Mouse (Mus musculus): ENCODE measurements around the gene A530084C06Rik. TPM values are rescaled to one million over a fixed set of nuclear protein-coding genes. Genes with fewer than 3 reads are reported as not detected.

A530084C06Rik gene
- polyA plus RNA-seq (2014; fragmentation: Nextera tagmentation; extraction: Ambion mirVana): not detected in 2 replicates

DNA sequence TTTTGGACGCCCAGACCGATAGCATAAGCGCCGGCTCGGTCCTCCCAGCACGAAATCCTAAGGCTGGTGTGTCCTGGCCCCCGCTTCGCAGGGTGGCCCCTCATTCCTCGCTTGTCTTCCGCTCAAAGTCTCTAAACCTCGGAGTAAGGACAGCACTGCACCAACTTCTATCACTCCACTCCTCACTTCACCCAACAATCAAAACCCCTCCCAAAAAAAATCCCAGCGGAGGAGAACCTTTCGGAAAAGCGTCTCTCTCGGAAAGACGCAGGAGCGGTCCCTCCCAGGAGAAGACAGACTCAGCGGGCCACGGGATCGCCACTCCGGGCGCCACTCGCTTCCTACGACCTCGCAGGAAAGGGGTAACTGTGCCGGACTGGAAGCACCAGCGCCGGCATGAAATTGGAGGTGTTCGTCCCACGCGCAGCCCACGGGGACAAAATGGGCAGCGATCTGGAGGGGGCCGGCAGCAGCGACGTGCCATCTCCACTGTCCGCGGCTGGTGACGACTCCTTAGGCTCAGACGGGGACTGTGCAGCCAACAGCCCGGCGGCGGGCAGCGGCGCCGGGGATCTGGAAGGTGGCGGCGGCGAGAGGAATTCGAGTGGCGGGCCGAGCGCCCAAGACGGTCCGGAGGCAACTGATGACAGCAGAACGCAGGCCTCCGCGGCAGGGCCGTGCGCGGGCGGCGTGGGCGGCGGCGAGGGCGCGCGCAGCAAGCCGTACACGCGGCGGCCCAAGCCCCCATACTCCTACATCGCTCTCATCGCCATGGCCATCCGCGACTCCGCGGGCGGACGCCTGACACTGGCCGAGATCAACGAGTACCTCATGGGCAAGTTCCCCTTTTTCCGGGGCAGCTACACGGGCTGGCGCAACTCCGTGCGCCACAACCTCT is at the start of gene A530084C06Rik:
A530084C06Rik (minus strand) TSS at position 813 of the 898 bp plus-strand sequence.
- Histone ChIP-seq H3K4me1 (ENCODE audit: insufficient read depth) (peaks cover 4% of the 10 kb centered on the region; the same call in 1 of the 2 replicates), H3K27me3 (ENCODE audit: insufficient read depth, low read length) (peaks cover 91% of the 10 kb centered on the region), H3K4me3 (ENCODE audit: low read depth, low read length) (peak within 1 kb of the TSS; percentile 59), H3K36me3 (ENCODE audit: insufficient read depth) (no peaks in the 10 kb centered on the region), H3K9ac (peak within 1 kb of the TSS; percentile 49), H3K4me2 (peak within 1 kb of the TSS; percentile 100), H3K9me3 (ENCODE audit: low read depth, low read length) (no peaks in the 10 kb centered on the region), H3K27ac (ENCODE audit: low read depth) (no peak within 1 kb of the TSS)
- ATAC-seq (ENCODE audit: insufficient read depth): peak; percentile 50
- peak; percentile 54 for DNase-seq
- no peak for TF ChIP-seq CTCF (IDR thresholded peaks at IDR 0.05; ENCODE audit: low read depth)
- under 1% methylated on average over 87 of the region's 88 CpGs for WGBS

GRCm38 (mm10) chr13:31603964-31604363 is 44.8 kb upstream of the A530084C06Rik start:
- TF ChIP-seq CTCF (IDR thresholded peaks at IDR 0.05; ENCODE audit: low read depth): no peak
- Histone ChIP-seq H3K4me2 (no peak overlapping the region), H3K27ac (ENCODE audit: low read depth) (no peak overlapping the region), H3K9ac (no peak overlapping the region), H3K27me3 (ENCODE audit: insufficient read depth, low read length) (no peaks in the 10 kb centered on the region), H3K9me3 (ENCODE audit: low read depth, low read length) (no peaks in the 10 kb centered on the region), H3K4me1 (ENCODE audit: insufficient read depth) (no peaks in the 10 kb centered on the region), H3K4me3 (ENCODE audit: low read depth, low read length) (no peak overlapping the region), H3K36me3 (ENCODE audit: insufficient read depth) (no peaks in the 10 kb centered on the region)
- DNase-seq (no peak), ATAC-seq (ENCODE audit: insufficient read depth) (no peak)
- 83% methylated on average over 6 of the region's 6 CpGs for WGBS

- H3K9ac ChIP-seq: no peak overlapping the region
- DNase-seq (peak; percentile 43), ATAC-seq (ENCODE audit: insufficient read depth) (no peak)
- H3K27ac ChIP-seq (ENCODE audit: low read depth): no peak overlapping the region
- TF ChIP-seq CTCF (IDR thresholded peaks at IDR 0.05; ENCODE audit: low read depth): no peak
- no peaks in the 10 kb centered on the region for H3K36me3 ChIP-seq (ENCODE audit: insufficient read depth)
- no peak overlapping the region for H3K4me3 ChIP-seq (ENCODE audit: low read depth, low read length)
- H3K27me3 ChIP-seq (ENCODE audit: insufficient read depth, low read length): no peaks in the 10 kb centered on the region
- no peak overlapping the region for H3K4me2 ChIP-seq
- H3K9me3 ChIP-seq (ENCODE audit: low read depth, low read length): no peaks in the 10 kb centered on the region; the same call in 1 of the 2 replicates
- 61% methylated on average over 5 of the region's 5 CpGs for WGBS
- no peaks in the 10 kb centered on the region for H3K4me1 ChIP-seq (ENCODE audit: insufficient read depth)
Measured at GRCm38 (mm10) chr13:31599576-31599975, 40.4 kb upstream of the A530084C06Rik start.

GRCm38 (mm10) chr13:31587341-31587740 is 28.2 kb upstream of the A530084C06Rik start:
- no peak for TF ChIP-seq CTCF (IDR thresholded peaks at IDR 0.05; ENCODE audit: low read depth)
- no peaks in the 10 kb centered on the region for H3K27me3 ChIP-seq (ENCODE audit: insufficient read depth, low read length)
- no peaks in the 10 kb centered on the region for H3K9me3 ChIP-seq (ENCODE audit: low read depth, low read length)
- no peak overlapping the region for H3K27ac ChIP-seq (ENCODE audit: low read depth)
- H3K4me3 ChIP-seq (ENCODE audit: low read depth, low read length): no peak overlapping the region
- ATAC-seq (ENCODE audit: insufficient read depth): no peak
- no peaks in the 10 kb centered on the region for H3K4me1 ChIP-seq (ENCODE audit: insufficient read depth)
- H3K9ac ChIP-seq: no peak overlapping the region
- no peak overlapping the region for H3K4me2 ChIP-seq
- no peaks in the 10 kb centered on the region for H3K36me3 ChIP-seq (ENCODE audit: insufficient read depth)
- peak; percentile 78 for DNase-seq
- 37% methylated on average over 5 of the region's 5 CpGs for WGBS

GRCm38 (mm10) chr13:31579866-31580265 is 20.7 kb upstream of the A530084C06Rik start:
- TF ChIP-seq CTCF (IDR thresholded peaks at IDR 0.05; ENCODE audit: low read depth): peak; percentile 81
- no peak overlapping the region for H3K9ac ChIP-seq
- DNase-seq (peak; percentile 66), ATAC-seq (ENCODE audit: insufficient read depth) (no peak)
- no peaks in the 10 kb centered on the region for H3K9me3 ChIP-seq (ENCODE audit: low read depth, low read length)
- H3K27me3 ChIP-seq (ENCODE audit: insufficient read depth, low read length): no peaks in the 10 kb centered on the region
- no peaks in the 10 kb centered on the region; the same call in 1 of the 2 replicates for H3K4me1 ChIP-seq (ENCODE audit: insufficient read depth)
- no peaks in the 10 kb centered on the region for H3K36me3 ChIP-seq (ENCODE audit: insufficient read depth)
- whole genome bisulfite sequencing: 56% methylated on average over 9 of the region's 9 CpGs
- no peak overlapping the region for H3K4me3 ChIP-seq (ENCODE audit: low read depth, low read length)
- H3K27ac ChIP-seq (ENCODE audit: low read depth): no peak overlapping the region
- H3K4me2 ChIP-seq: 0 out of 2 replicates have a peak overlapping the region, but pooled peaks have one; percentile 27

DNA sequence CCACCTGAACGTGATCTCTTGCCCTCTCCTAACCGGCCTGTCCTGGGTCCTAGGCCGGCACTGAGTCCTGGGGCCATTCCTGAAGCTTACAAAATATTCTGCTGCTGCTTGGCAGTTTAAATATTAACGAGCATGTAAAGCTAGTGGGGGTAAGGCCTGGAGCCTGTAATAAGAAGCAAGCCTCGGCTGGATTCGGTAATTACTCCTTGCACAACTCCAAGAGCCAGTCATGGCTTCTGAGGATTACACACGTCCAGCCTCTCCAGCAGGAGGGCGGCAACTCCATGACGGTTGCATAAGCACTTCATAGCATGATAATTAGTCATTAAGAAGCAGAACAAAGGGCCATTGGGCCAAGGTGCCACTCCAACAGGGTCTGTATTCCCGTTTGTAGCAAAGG is 19.3 kb upstream of the A530084C06Rik start:
- no peaks in the 10 kb centered on the region for H3K27me3 ChIP-seq (ENCODE audit: insufficient read depth, low read length)
- H3K27ac ChIP-seq (ENCODE audit: low read depth): no peak overlapping the region
- no peak overlapping the region for H3K4me2 ChIP-seq
- no peak for DNase-seq
- no peak overlapping the region for H3K4me3 ChIP-seq (ENCODE audit: low read depth, low read length)
- WGBS: 58% methylated on average over 10 of the region's 10 CpGs
- no peak for TF ChIP-seq CTCF (IDR thresholded peaks at IDR 0.05; ENCODE audit: low read depth)
- H3K36me3 ChIP-seq (ENCODE audit: insufficient read depth): no peaks in the 10 kb centered on the region
- no peak overlapping the region for H3K9ac ChIP-seq
- no peaks in the 10 kb centered on the region; the same call in 1 of the 2 replicates for H3K4me1 ChIP-seq (ENCODE audit: insufficient read depth)
- H3K9me3 ChIP-seq (ENCODE audit: low read depth, low read length): no peaks in the 10 kb centered on the region
- ATAC-seq (ENCODE audit: insufficient read depth): no peak

GRCm38 (mm10) chr13:31577576-31577975 is 18.4 kb upstream of the A530084C06Rik start:
- Histone ChIP-seq H3K27me3 (ENCODE audit: insufficient read depth, low read length) (no peaks in the 10 kb centered on the region), H3K36me3 (ENCODE audit: insufficient read depth) (no peaks in the 10 kb centered on the region), H3K9me3 (ENCODE audit: low read depth, low read length) (no peaks in the 10 kb centered on the region), H3K4me3 (ENCODE audit: low read depth, low read length) (no peak overlapping the region), H3K9ac (no peak overlapping the region), H3K4me1 (ENCODE audit: insufficient read depth) (no peaks in the 10 kb centered on the region; the same call in 1 of the 2 replicates), H3K4me2 (no peak overlapping the region), H3K27ac (ENCODE audit: low read depth) (no peak overlapping the region)
- DNase-seq: peak; percentile 55
- no peak for TF ChIP-seq CTCF (IDR thresholded peaks at IDR 0.05; ENCODE audit: low read depth)
- ATAC-seq (ENCODE audit: insufficient read depth): 0 out of 2 replicates have a peak, but pooled peaks have one; percentile 24
- WGBS: 23% methylated on average over 6 of the region's 6 CpGs
